Comparison of ENCODE assay signal across 26 mouse cellular contexts in genomic region chr11:4769881-4770280, GRCm38 (mm10). TPM values are rescaled to one million over a fixed set of nuclear protein-coding genes. Genes with fewer than 3 reads are reported as not detected.
"Had no signal": no experiment of that assay in that cellular context is flagged by ENCODE, and none has a peak within 500 bp of the region (broad histone marks: within the 10 kb centered on the region; RNA-seq: fewer than 3 reads in every experiment).

No protein-coding gene starts in this region.

- ATAC-seq: liver, postnatal 0 days; lung, postnatal 0 days; midbrain, embryonic 15.5 days had no signal

- H3K27me3 ChIP-seq: limb, embryonic 12.5 days; limb, embryonic 15.5 days; midbrain, embryonic 12.5 days; midbrain, embryonic 15.5 days; neural tube, embryonic 13.5 days had no signal

- H3K4me2 ChIP-seq: limb, embryonic 12.5 days; limb, embryonic 15.5 days; liver, embryonic 11.5 days; lung, embryonic 14.5 days; midbrain, embryonic 12.5 days; midbrain, embryonic 15.5 days; neural tube, embryonic 13.5 days had no signal

- H3K4me3 ChIP-seq: limb, embryonic 12.5 days; limb, embryonic 15.5 days; midbrain, embryonic 12.5 days; midbrain, embryonic 15.5 days; myocyte; neural tube, embryonic 13.5 days had no signal

- H3K9ac ChIP-seq: limb, embryonic 12.5 days; limb, embryonic 15.5 days; liver, embryonic 14.5 days; liver, postnatal 0 days; lung, embryonic 14.5 days; midbrain, embryonic 12.5 days; midbrain, embryonic 15.5 days; neural tube, embryonic 13.5 days had no signal

- H3K9me3 ChIP-seq: limb, embryonic 12.5 days; limb, embryonic 15.5 days; midbrain, embryonic 12.5 days; midbrain, embryonic 15.5 days; neural tube, embryonic 13.5 days had no signal

- H3K27ac ChIP-seq: kidney, postnatal 0 days; limb, embryonic 12.5 days; limb, embryonic 15.5 days; liver, embryonic 14.5 days; macrophage; midbrain, embryonic 12.5 days; midbrain, embryonic 15.5 days; neural tube, embryonic 13.5 days; stomach, postnatal 0 days had no signal

- H3K36me3 ChIP-seq: midbrain, embryonic 15.5 days had no signal

- DNase-seq: kidney, postnatal 25 days; left cerebral cortex, postnatal 4 days; liver, postnatal 0 days; lung, embryonic 14.5 days; retina, postnatal 1 day; right cerebral cortex, postnatal 25 days; thymus, adult 2 months; thymus, postnatal 14 days; thymus, postnatal 4 days had no signal

- H3K4me1 ChIP-seq: limb, embryonic 12.5 days; limb, embryonic 15.5 days; midbrain, embryonic 15.5 days had no signal

RNA-seq across cellular contexts. Expression of gene Cabp7, which starts 23.3 kb away (rescaled TPM):
- total RNA-seq: megakaryocyte, adult 5-6 weeks had no signal
- polyA plus RNA-seq: kidney, embryonic 14.5 days; large intestine, adult 2 months; small intestine, adult 2 months; spleen, adult 2 months had no signal
